Mouse (Mus musculus): ENCODE measurements around the gene Adamts17.

DNA sequence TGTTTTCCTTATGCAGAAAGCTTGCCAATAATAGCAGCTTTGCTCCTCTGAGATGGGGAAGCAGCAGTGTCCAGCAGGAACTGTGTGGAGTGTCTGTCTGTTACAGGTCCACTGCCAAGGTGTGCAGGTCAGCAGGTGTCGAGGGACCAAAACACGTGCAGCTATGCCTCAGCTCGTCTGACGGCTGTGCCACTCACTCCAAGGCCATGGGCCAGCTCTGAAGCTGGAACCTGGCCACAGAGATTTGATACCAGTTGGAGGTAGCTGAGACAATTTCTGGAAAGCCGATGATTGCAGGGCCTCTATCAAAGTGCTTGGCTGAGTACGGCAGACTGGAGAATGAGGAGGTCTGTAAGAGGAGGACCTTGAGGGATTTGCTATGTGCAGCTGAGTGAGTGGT is 24.0 kb upstream of the Adamts17 start:
- TF ChIP-seq TAL1 (conservative IDR thresholded peaks at IDR 0.05; ENCODE audit: low read depth, low read length) (no peak), CTCF (IDR thresholded peaks at IDR 0.05; ENCODE audit: low read depth, low read length) (no peak), GATA1 (IDR thresholded peaks at IDR 0.05; ENCODE audit: borderline replicate concordance, low read length) (no peak)
